Mouse (Mus musculus) intestine, postnatal 0 days (tissue): ENCODE measurements around the gene Aff4. TPM values are rescaled to one million over a fixed set of nuclear protein-coding genes. Genes with fewer than 3 reads are reported as not detected.

Experiments
- ATAC-seq: fragments of 200-750 bp; cut with Nextera tagmentation; 2 replicates; pipeline ENCODE4 v1.8.0; 2017; ENCODE audit warnings: mild to moderate bottlenecking, moderate TSS enrichment, moderate library complexity
- H3K27ac ChIP-seq: fragments of 300-500 bp; sonication (generic); 2 replicates; pipeline ENCODE4 v1.5.1; 2014; ENCODE audit warnings: mild to moderate bottlenecking, low read depth, low read length, moderate library complexity
- H3K27me3 ChIP-seq: fragments of 300-500 bp; sonication (generic); replicated peaks from 2 replicates; pipeline ENCODE4 v1.6.1; 2014; ENCODE audit warnings: low read length, mixed read lengths; ENCODE audit not compliant: control insufficient read depth, insufficient read depth
- H3K36me3 ChIP-seq: fragments of 300-500 bp; sonication (generic); 2 replicates; pipeline ENCODE4 v1.6.1; 2014; ENCODE audit warnings: mild to moderate bottlenecking, moderate library complexity; ENCODE audit not compliant: control insufficient read depth, insufficient read depth
- H3K4me1 ChIP-seq: fragments of 300-500 bp; sonication (generic); replicated peaks from 2 replicates; pipeline ENCODE4 v1.6.1; 2014; ENCODE audit warnings: antibody characterized with exemption, low read length, mixed read lengths; ENCODE audit not compliant: control insufficient read depth, insufficient read depth
- H3K4me2 ChIP-seq: fragments of 300-500 bp; sonication (generic); replicated peaks from 2 replicates; pipeline ENCODE4 v1.6.1; 2014; ENCODE audit warnings: low read depth, mild to moderate bottlenecking, moderate library complexity
- H3K4me3 ChIP-seq: fragments of 300-500 bp; sonication (generic); 2 replicates; pipeline ENCODE4 v1.5.1; 2014; ENCODE audit warnings: low read depth, low read length
- H3K9ac ChIP-seq: fragments of 300-500 bp; sonication (generic); 2 replicates; pipeline ENCODE4 v1.6.1; 2014; ENCODE audit warnings: mild to moderate bottlenecking, low read depth, low read length
- H3K9me3 ChIP-seq: fragments of 300-500 bp; sonication (generic); 2 replicates; pipeline ENCODE4 v1.6.1; 2016; ENCODE audit warnings: mixed run types; ENCODE audit not compliant: control insufficient read depth
- CTCF ChIP-seq: sonication (generic); IDR thresholded peaks from 2 replicates; pipeline ENCODE4 v1.5.1; 2016; ENCODE audit warnings: low read depth, mild to moderate bottlenecking, control low read depth, antibody characterized with exemption, moderate library complexity
- WGBS: fragments of 180-500 bp; shearing (Covaris S2); extraction: QIAGEN DNeasy Blood & Tissue Kit; methylation state at CpG from one replicate; pipeline ENCODE4 v1.1.7; 2014; 5-methylcytosine and 5-hydroxymethylcytosine counted together
- polyA plus RNA-seq: library from polyadenylated mRNA; unstranded; fragments of >200 nt; fragmentation: Nextera tagmentation; extraction: Ambion mirVana; gene quantifications from 2 replicates; pipeline ENCODE4 v1.2.1, GENCODE M21; 2015

The Aff4 gene
- polyA plus RNA-seq, 1 experiment from 2014 or later = 19.0 TPM

- Histone ChIP-seq H3K36me3 (peaks cover 37% of the 10 kb centered on the region), H3K9me3 (no peaks in the 10 kb centered on the region), H3K4me2 (no peak overlapping the region), H3K4me3 (no peak overlapping the region), H3K27ac (no peak overlapping the region), H3K4me1 (no peaks in the 10 kb centered on the region), H3K27me3 (no peaks in the 10 kb centered on the region), H3K9ac (no peak overlapping the region)
- 60% methylated on average over 1 of the region's 1 CpGs for WGBS
- no peak for ATAC-seq
- no peak for TF ChIP-seq CTCF
These were observed 43.2 kb downstream of the Aff4 start for GRCm38 (mm10) chr11:53393856-53394255.

DNA sequence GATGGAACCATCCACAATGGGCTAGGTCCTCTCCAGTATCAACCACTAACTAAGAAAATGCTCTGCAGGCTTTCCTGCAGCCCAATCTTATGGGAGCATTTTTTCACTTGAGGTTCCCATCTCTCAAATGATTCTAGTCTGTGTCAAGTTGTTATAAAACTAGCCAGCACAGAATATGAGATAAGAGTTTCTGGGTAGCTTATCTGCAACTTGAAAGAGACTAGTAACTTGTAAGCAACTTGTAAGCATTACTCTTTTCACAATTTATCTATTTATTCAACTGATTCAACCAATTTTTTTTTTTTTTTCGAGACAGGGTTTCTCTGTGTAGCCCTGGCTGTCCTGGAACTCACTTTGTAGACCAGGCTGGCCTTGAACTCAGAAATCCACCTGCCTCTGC is 53.0 kb downstream of the Aff4 start:
- Histone ChIP-seq H3K27me3 (no peaks in the 10 kb centered on the region), H3K27ac (no peak overlapping the region), H3K9ac (no peak overlapping the region), H3K9me3 (no peaks in the 10 kb centered on the region), H3K4me3 (no peak overlapping the region), H3K4me1 (no peaks in the 10 kb centered on the region), H3K4me2 (no peak overlapping the region), H3K36me3 (peaks cover 77% of the 10 kb centered on the region)
- no peak for TF ChIP-seq CTCF
- 69% methylated on average over 1 of the region's 1 CpGs for WGBS
- ATAC-seq = no peak

DNA sequence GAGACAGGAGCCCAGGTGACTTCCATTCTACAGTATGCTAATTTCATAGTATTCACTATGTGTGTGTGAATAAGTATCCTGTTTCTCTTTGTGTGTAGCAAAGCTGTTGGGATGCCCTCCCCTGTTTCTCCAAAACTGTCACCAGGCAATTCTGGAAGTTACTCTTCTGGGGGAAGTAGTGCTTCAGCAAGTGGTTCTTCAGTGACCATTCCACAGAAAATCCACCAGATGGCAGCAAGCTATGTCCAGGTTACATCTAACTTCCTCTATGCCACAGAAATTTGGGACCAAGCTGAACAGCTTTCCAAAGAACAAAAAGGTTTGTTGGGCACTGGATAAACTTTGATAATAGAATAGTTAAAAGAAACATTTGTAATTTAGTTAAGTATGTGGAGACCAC is 61.1 kb downstream of the Aff4 start:
- Histone ChIP-seq H3K9ac (no peak overlapping the region), H3K27me3 (no peaks in the 10 kb centered on the region), H3K4me2 (no peak overlapping the region), H3K27ac (no peak overlapping the region), H3K9me3 (no peaks in the 10 kb centered on the region), H3K4me1 (no peaks in the 10 kb centered on the region), H3K36me3 (peaks cover 70% of the 10 kb centered on the region), H3K4me3 (no peak overlapping the region)
- ATAC-seq = no peak
- peak; percentile 81 for TF ChIP-seq CTCF

GRCm38 (mm10) chr11:53413871-53414270 is 63.2 kb downstream of the Aff4 start:
- no peak for TF ChIP-seq CTCF
- Histone ChIP-seq H3K4me2 (no peak overlapping the region), H3K27ac (no peak overlapping the region), H3K36me3 (peaks cover 66% of the 10 kb centered on the region), H3K9me3 (no peaks in the 10 kb centered on the region), H3K27me3 (no peaks in the 10 kb centered on the region), H3K4me3 (no peak overlapping the region), H3K9ac (no peak overlapping the region), H3K4me1 (no peaks in the 10 kb centered on the region; the same call in 1 of the 2 replicates)
- ATAC-seq = no peak
- 88% methylated on average over 4 of the region's 4 CpGs for WGBS

DNA sequence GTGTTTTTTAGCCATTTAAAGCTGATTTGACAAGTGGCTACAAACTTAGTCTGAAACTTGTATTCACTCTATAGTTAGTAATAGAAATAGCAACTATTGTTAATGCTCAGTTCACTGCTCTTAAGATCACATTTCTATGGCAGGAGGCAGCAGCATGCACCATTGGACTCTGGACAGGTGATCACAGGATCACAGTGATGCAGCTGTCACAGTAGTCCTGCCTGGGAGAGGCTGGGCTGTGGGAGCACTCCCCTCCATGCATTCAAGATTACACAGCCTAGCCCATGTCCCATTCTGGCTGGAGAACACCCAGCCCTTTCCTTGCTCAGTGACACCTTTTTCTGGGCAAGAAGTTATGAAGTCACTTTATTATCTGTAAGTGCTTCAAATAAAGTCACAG is 67.4 kb downstream of the Aff4 start:
- Histone ChIP-seq H3K9me3 (no peaks in the 10 kb centered on the region), H3K27me3 (no peaks in the 10 kb centered on the region), H3K27ac (peak overlapping the region; percentile 82), H3K36me3 (peaks cover 34% of the 10 kb centered on the region), H3K4me3 (no peak overlapping the region), H3K9ac (no peak overlapping the region), H3K4me2 (no peak overlapping the region), H3K4me1 (no peaks in the 10 kb centered on the region; the same call in 1 of the 2 replicates)
- peak; percentile 85 for ATAC-seq
- no peak for TF ChIP-seq CTCF

GRCm38 (mm10) chr11:53423036-53423435 is 72.4 kb downstream of the Aff4 start, which contains the start of gene Leap2:
Gene Leap2 (minus strand): TSS chr11:53423170.
- peaks cover 14% of the 10 kb centered on the region for H3K36me3 ChIP-seq
- H3K27me3 ChIP-seq = no peaks in the 10 kb centered on the region
- 32% methylated on average over 4 of the region's 4 CpGs for WGBS
- H3K4me2 ChIP-seq = peak within 1 kb of the TSS; percentile 49
- peaks cover 4% of the 10 kb centered on the region; the same call in 1 of the 2 replicates for H3K4me1 ChIP-seq
- peak within 1 kb of the TSS; percentile 27 for H3K4me3 ChIP-seq
- H3K27ac ChIP-seq = peak within 1 kb of the TSS; percentile 68
- no peaks in the 10 kb centered on the region for H3K9me3 ChIP-seq
- TF ChIP-seq CTCF = peak; percentile 63
- peak; percentile 87 for ATAC-seq
- peak within 1 kb of the TSS; percentile 53 for H3K9ac ChIP-seq

GRCm38 (mm10) chr11:53424826-53425225 is 74.2 kb downstream of the Aff4 start:
- peaks cover 21% of the 10 kb centered on the region for H3K36me3 ChIP-seq
- H3K9ac ChIP-seq = no peak overlapping the region
- no peak overlapping the region for H3K4me2 ChIP-seq
- TF ChIP-seq CTCF = no peak
- ATAC-seq = no peak
- peak overlapping the region; percentile 73 for H3K27ac ChIP-seq
- H3K4me1 ChIP-seq = peaks cover 4% of the 10 kb centered on the region; the same call in 1 of the 2 replicates
- H3K27me3 ChIP-seq = no peaks in the 10 kb centered on the region
- 65% methylated on average over 2 of the region's 2 CpGs for WGBS
- no peak overlapping the region for H3K4me3 ChIP-seq
- no peaks in the 10 kb centered on the region for H3K9me3 ChIP-seq
